Mouse (Mus musculus) thymus, adult 2 months (tissue): Measurements from ENCODE around the gene Slc25a43.

Source experiments
- CTCF ChIP-seq: fragments of 200-500 bp; IDR thresholded peaks from 2 replicates; pipeline ENCODE4 v1.5.1; 2012; ENCODE audit warnings: mild to moderate bottlenecking, control low read depth, low read length, moderate library complexity, borderline replicate concordance; ENCODE audit not compliant: control insufficient read depth, poor library complexity, insufficient read depth; ENCODE audit errors: extremely low read depth
- POLR2A ChIP-seq: fragments of 200-500 bp; IDR thresholded peaks from 2 replicates; pipeline ENCODE4 v1.6.1; 2012; ENCODE audit warnings: mild to moderate bottlenecking, low read length, control low read depth, moderate library complexity; ENCODE audit not compliant: control insufficient read depth, poor library complexity, insufficient read depth; ENCODE audit errors: extremely low read depth

DNA sequence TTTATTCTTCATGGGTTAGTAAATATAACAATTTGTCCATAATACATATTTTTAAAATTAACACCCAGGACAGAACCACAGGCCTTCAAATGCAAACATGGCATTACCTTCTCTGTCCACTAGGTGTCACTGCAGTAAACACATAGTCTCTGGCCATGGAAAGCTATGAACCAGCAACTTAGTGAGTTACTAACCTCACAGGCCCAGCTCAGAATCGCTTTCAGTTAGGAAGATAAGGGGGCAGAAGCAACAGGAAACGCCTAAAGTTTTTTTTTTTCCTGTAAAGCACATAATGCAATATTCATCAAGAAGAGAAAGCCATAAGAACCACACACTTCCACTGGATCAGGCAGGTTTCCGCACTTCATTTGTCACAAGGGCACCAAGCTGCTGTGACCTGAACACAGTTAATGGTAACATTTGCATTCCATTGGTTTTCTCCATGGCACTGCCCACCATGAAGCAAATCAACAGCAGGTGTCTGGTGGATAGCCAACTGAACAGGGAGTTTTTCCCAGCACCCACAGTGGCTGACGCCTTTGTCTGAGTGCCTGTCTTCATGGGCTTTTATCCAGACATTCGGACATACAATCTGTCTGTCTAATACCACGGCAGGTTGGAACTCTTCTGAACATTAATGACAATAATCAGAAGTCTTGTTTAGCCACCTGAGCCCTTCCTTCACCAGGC, 17.6 kb downstream of the Slc25a43 start:
- TF ChIP-seq POLR2A (no peak), CTCF (no peak)
